Comparison of ENCODE assay signal across 7 mouse cellular contexts in genomic region chr4:40301076-40301789, GRCm38 (mm10). TPM values are rescaled to one million over a fixed set of nuclear protein-coding genes. Genes with fewer than 3 reads are reported as not detected.
DNase-seq lines count a peak whose midpoint lies in the region; ATAC-seq lines count a peak whose summit lies in the region.

No protein-coding gene starts in this region.

- H3K9ac ChIP-seq in midbrain, embryonic 12.5 days (replicated peaks) = no peak overlapping the region

- peak; percentile 83 for ATAC-seq in midbrain, embryonic 12.5 days (ENCODE audit: low FRiP score, low read depth)

- no peaks in the 10 kb centered on the region for H3K36me3 ChIP-seq in limb, embryonic 10.5 days
- no peaks in the 10 kb centered on the region for H3K36me3 ChIP-seq in midbrain, embryonic 12.5 days

- H3K27ac ChIP-seq in limb, embryonic 10.5 days = no peak overlapping the region
- H3K27ac ChIP-seq in midbrain, embryonic 12.5 days (replicated peaks) = no peak overlapping the region

- peak; percentile 49 for DNase-seq in adrenal gland, adult 8-10 months
- DNase-seq in embryo, embryonic 9.5 days (ENCODE audit: extremely low spot score) = peak; percentile 81
- peak; percentile 72 to 85 for DNase-seq in heart, adult 18-20 months
- DNase-seq in kidney, adult 18-20 months = peak; percentile 72
- peak; percentile 82 for DNase-seq in limb, embryonic 10.5 days (ENCODE audit: low spot score)
- peak; percentile 36 for DNase-seq in skeletal muscle tissue, adult 2 months (ENCODE audit: low read depth, low spot score)

- H3K4me2 ChIP-seq in midbrain, embryonic 12.5 days (replicated peaks) = peak overlapping the region; percentile 25; the same call in 1 of the 2 replicates

- H3K4me3 ChIP-seq in limb, embryonic 10.5 days = peak overlapping the region; percentile 24; the same call in 1 of the 2 replicates
- H3K4me3 ChIP-seq in midbrain, embryonic 12.5 days = no peak overlapping the region

- 16% methylated on average over 16 of the region's 16 CpGs for WGBS in limb, embryonic 10.5 days
- 14% methylated on average over 16 of the region's 16 CpGs for WGBS in midbrain, embryonic 12.5 days

- H3K9me3 ChIP-seq in limb, embryonic 10.5 days (replicated peaks) = no peaks in the 10 kb centered on the region
- no peaks in the 10 kb centered on the region for H3K9me3 ChIP-seq in midbrain, embryonic 12.5 days

- no peaks in the 10 kb centered on the region for H3K4me1 ChIP-seq in limb, embryonic 10.5 days
- no peaks in the 10 kb centered on the region for H3K4me1 ChIP-seq in midbrain, embryonic 12.5 days

- H3K27me3 ChIP-seq in limb, embryonic 10.5 days (ENCODE audit: low read depth, poor library complexity, severe bottlenecking) = peaks cover 7% of the 10 kb centered on the region; the same call in 1 of the 2 replicates
- peaks cover 4% of the 10 kb centered on the region for H3K27me3 ChIP-seq in midbrain, embryonic 12.5 days

RNA-seq across cellular contexts. Expression of gene Ndufb6, which starts 22.0 kb away (rescaled TPM):
- total RNA-seq in adrenal gland, adult 8-10 months (2022) = 100 to 1,000 TPM; 151 to 218 (median 179) TPM
- total RNA-seq in heart, adult 18-20 months (2021) = 100 to 1,000 TPM; 498 to 550 TPM
- 321 and 322 TPM in 2 replicates for polyA plus RNA-seq in limb, embryonic 10.5 days (2016; fragmentation: Nextera tagmentation; extraction: Ambion mirVana)
- polyA plus RNA-seq in midbrain, embryonic 12.5 days (2016; fragmentation: Nextera tagmentation; extraction: Ambion mirVana) = 252 and 265 TPM in 2 replicates

RNA-seq across cellular contexts. Expression of gene Topors, which starts 31.6 kb away (rescaled TPM):
- total RNA-seq in adrenal gland, adult 8-10 months (2022) = 10 to 100 TPM; 29.0 to 30.4 (median 29.9) TPM
- 10 to 100 TPM in 1 of 2 experiments, 1 to 10 TPM in 1; 9.6 to 10.0 TPM for total RNA-seq in heart, adult 18-20 months (2021)
- 46.7 and 54.3 TPM in 2 replicates for polyA plus RNA-seq in limb, embryonic 10.5 days (2016; fragmentation: Nextera tagmentation; extraction: Ambion mirVana)
- 50.2 and 51.1 TPM in 2 replicates for polyA plus RNA-seq in midbrain, embryonic 12.5 days (2016; fragmentation: Nextera tagmentation; extraction: Ambion mirVana)

RNA-seq across cellular contexts. Expression of gene Smim27, which starts 31.9 kb away (rescaled TPM):
- total RNA-seq in adrenal gland, adult 8-10 months (2022) = 10 to 100 TPM; 39.1 to 77.7 (median 55.6) TPM
- 10 to 100 TPM; 38.5 to 43.6 TPM for total RNA-seq in heart, adult 18-20 months (2021)
- polyA plus RNA-seq in limb, embryonic 10.5 days (2016; fragmentation: Nextera tagmentation; extraction: Ambion mirVana) = 15.6 and 21.5 TPM in 2 replicates
- polyA plus RNA-seq in midbrain, embryonic 12.5 days (2016; fragmentation: Nextera tagmentation; extraction: Ambion mirVana) = 30.8 and 34.2 TPM in 2 replicates
